In genomic region chr1:54899247-54899646, GRCm38 (mm10) we compare ENCODE assay signal across 15 mouse cellular contexts. TPM values are rescaled to one million over a fixed set of nuclear protein-coding genes. Genes with fewer than 3 reads are reported as not detected.
DNase-seq lines count a peak whose midpoint lies in the region; ATAC-seq lines count a peak whose summit lies in the region.
"Had no signal": no experiment of that assay in that cellular context is flagged by ENCODE, and none has a peak within 500 bp of the region (broad histone marks: within the 10 kb centered on the region; RNA-seq: fewer than 3 reads in every experiment).

No protein-coding gene starts in this region.

- H3K4me2 ChIP-seq in heart, embryonic 13.5 days: peak overlapping the region; percentile 21
- H3K4me2 ChIP-seq in hindbrain, embryonic 15.5 days: 0 out of 2 replicates have a peak overlapping the region, but pooled peaks have one; percentile 11

- H3K27me3 ChIP-seq in heart, embryonic 13.5 days (replicated peaks): no peaks in the 10 kb centered on the region
- no peaks in the 10 kb centered on the region for H3K27me3 ChIP-seq in hindbrain, embryonic 15.5 days

- peaks cover 57% of the 10 kb centered on the region for H3K4me1 ChIP-seq in heart, embryonic 13.5 days
- peaks cover 39% of the 10 kb centered on the region for H3K4me1 ChIP-seq in hindbrain, embryonic 15.5 days (replicated peaks)

- no peak for DNase-seq in heart, postnatal 14 days
- DNase-seq in right cerebral cortex, postnatal 4 days: peak; percentile 19
- DNase-seq in right cerebral cortex, postnatal 25 days: no peak
- DNase-seq in cerebellum, postnatal 14 days: no peak
- DNase-seq in layer of hippocampus, adult 18-20 months (ENCODE audit: low spot score in 2 of 2): no peak
- DNase-seq: adrenal gland, postnatal 14 days; cerebellum, postnatal 25 days; heart, adult 18-20 months; kidney, adult 8-10 months; liver; lung, postnatal 14 days had no signal

- H3K9me3 ChIP-seq in heart, embryonic 13.5 days: 0 out of 2 replicates have a peak, but pooled peaks cover 3% of the 10 kb centered on the region
- H3K9me3 ChIP-seq in hindbrain, embryonic 15.5 days: no peaks in the 10 kb centered on the region
- H3K9me3 ChIP-seq: G1E had no signal

- ATAC-seq in heart, embryonic 13.5 days (ENCODE audit: extremely low read depth, insufficient number of reproducible peaks, low FRiP score, low TSS enrichment): no peak
- peak; percentile 54; the same call in 1 of the 2 replicates for ATAC-seq in hindbrain, embryonic 15.5 days (ENCODE audit: low FRiP score, low read depth)

- WGBS in heart, embryonic 13.5 days: 52% methylated on average over 6 of the region's 6 CpGs
- WGBS in hindbrain, embryonic 15.5 days: 44% methylated on average over 6 of the region's 6 CpGs

- no peak overlapping the region for H3K4me3 ChIP-seq in heart, embryonic 13.5 days
- H3K4me3 ChIP-seq in hindbrain, embryonic 15.5 days: no peak overlapping the region
- H3K4me3 ChIP-seq: layer of hippocampus, adult 2 months had no signal

- 0 out of 2 replicates have a peak, but pooled peaks cover 3% of the 10 kb centered on the region for H3K36me3 ChIP-seq in heart, embryonic 13.5 days
- no peaks in the 10 kb centered on the region for H3K36me3 ChIP-seq in hindbrain, embryonic 15.5 days
- H3K36me3 ChIP-seq: G1E had no signal

- intact Hi-C loops in heart, postnatal 14 days (cut with DNase I): no loop called here

- no peak overlapping the region for H3K9ac ChIP-seq in heart, embryonic 13.5 days
- no peak overlapping the region for H3K9ac ChIP-seq in hindbrain, embryonic 15.5 days

- H3K27ac ChIP-seq in heart, embryonic 13.5 days (replicated peaks): peak overlapping the region; percentile 33
- H3K27ac ChIP-seq in hindbrain, embryonic 15.5 days (replicated peaks): peak overlapping the region; percentile 67
- H3K27ac ChIP-seq: layer of hippocampus, adult 2 months had no signal

RNA-seq across cellular contexts. Expression of gene Ankrd44, which starts 26.9 kb away (rescaled TPM):
- polyA plus RNA-seq in heart, embryonic 13.5 days (2015; fragmentation: Nextera tagmentation; extraction: Ambion mirVana): 5.9 and 6.3 TPM in 2 replicates
- 10 to 100 TPM; 15.9 to 16.9 TPM for total RNA-seq in heart, postnatal 14 days (2021)
- polyA plus RNA-seq in hindbrain, embryonic 15.5 days (2015; fragmentation: Nextera tagmentation; extraction: Ambion mirVana): 19.8 and 21.1 TPM in 2 replicates
- total RNA-seq in layer of hippocampus, adult 18-20 months (2021): 10 to 100 TPM; 11.1 to 12.6 TPM
